Mouse (Mus musculus) forebrain, embryonic 13.5 days (tissue): Measurements from ENCODE around the gene Hyal1. TPM values are rescaled to one million over a fixed set of nuclear protein-coding genes. Genes with fewer than 3 reads are reported as not detected.

Experiments
- ATAC-seq: fragments of 200-750 bp; cut with Nextera tagmentation; 2 replicates; pipeline ENCODE4 v1.8.0; 2017
- H3K27ac ChIP-seq: fragments of 300-500 bp; sonication (generic); 2 replicates; pipeline ENCODE4 v1.5.1; 2015; ENCODE audit warnings: inconsistent platforms, mild to moderate bottlenecking, moderate library complexity
- H3K27me3 ChIP-seq: fragments of 300-500 bp; sonication (generic); 2 replicates; pipeline ENCODE4 v1.6.1; 2015; ENCODE audit warnings: mild to moderate bottlenecking, inconsistent platforms
- H3K36me3 ChIP-seq: fragments of 300-500 bp; sonication (generic); 2 replicates; pipeline ENCODE4 v1.6.1; 2015; ENCODE audit warnings: mild to moderate bottlenecking, inconsistent platforms; ENCODE audit not compliant: poor library complexity, severe bottlenecking
- H3K4me1 ChIP-seq: fragments of 300-500 bp; sonication (generic); 2 replicates; pipeline ENCODE4 v1.6.1; 2015; ENCODE audit warnings: inconsistent platforms
- H3K4me2 ChIP-seq: fragments of 300-500 bp; sonication (generic); 2 replicates; pipeline ENCODE4 v1.6.1; 2015; ENCODE audit warnings: inconsistent platforms, mild to moderate bottlenecking, moderate library complexity
- H3K4me3 ChIP-seq: fragments of 300-500 bp; sonication (generic); 2 replicates; pipeline ENCODE4 v1.5.1; 2015; ENCODE audit warnings: mild to moderate bottlenecking, inconsistent platforms
- H3K9ac ChIP-seq: fragments of 300-500 bp; sonication (generic); 2 replicates; pipeline ENCODE4 v1.6.1; 2015; ENCODE audit warnings: mild to moderate bottlenecking, inconsistent platforms
- H3K9me3 ChIP-seq: fragments of 300-500 bp; sonication (generic); replicated peaks from 2 replicates; pipeline ENCODE4 v1.6.1; 2016; ENCODE audit warnings: inconsistent platforms
- WGBS: fragments of 180-500 bp; shearing (Covaris S2); methylation state at CpG from one replicate; pipeline ENCODE4 v1.1.7; 2015; 5-methylcytosine and 5-hydroxymethylcytosine counted together
- polyA plus RNA-seq: library from polyadenylated mRNA; unstranded; fragments of >200 nt; fragmentation: Nextera tagmentation; extraction: Ambion mirVana; gene quantifications from 2 replicates; pipeline ENCODE4 v1.2.1, GENCODE M21; 2015

Gene Hyal1
- polyA plus RNA-seq, 1 experiment from 2014 or later: 8.4 TPM

DNA sequence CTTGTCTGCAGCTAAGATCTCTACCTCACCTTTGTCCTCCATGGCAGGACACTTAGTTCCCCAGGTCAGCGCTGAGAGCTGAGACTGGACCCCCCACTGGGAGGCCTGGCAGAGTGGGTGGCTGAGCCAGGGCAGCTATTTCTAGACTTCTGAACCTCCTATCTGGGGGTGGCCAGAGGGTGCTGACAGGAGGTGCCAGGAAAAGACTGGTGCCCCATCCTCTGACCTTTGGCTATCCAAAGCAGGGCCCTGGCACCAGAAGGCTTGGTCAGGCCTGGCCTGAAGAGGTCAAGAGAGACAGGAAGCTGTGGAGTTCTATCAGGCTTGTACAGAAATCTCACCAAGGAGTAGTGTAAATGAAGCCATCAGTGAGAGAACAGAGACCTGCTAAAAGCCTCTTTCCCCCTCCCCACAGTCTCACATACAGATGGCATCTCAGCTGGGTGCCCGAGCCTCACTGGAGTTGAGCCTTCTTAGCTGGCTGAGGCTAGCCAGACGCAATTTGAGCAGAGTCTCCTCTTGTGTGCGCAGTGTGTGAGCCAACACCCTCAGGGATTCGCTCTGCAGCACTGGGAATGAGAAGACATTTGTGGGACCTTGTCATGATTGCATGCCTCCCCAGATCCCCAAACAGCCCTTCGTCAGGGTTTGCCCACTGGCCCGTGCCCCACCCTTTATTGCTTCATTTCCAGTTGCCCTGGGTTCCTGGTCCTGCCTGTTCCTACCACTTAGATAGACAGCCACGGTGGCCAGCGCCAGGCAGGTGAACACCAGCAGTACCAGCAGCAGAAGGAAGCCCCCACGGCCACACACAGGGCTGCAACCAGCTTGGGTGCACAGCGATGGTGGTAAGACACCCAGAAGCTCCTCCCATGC is 16.6 kb downstream of the Hyal1 start:
- H3K9me3 ChIP-seq: no peaks in the 10 kb centered on the region
- H3K36me3 ChIP-seq: peaks cover 48% of the 10 kb centered on the region
- no peak overlapping the region for H3K9ac ChIP-seq
- H3K27ac ChIP-seq: no peak overlapping the region; the same call in 1 of the 2 replicates
- no peaks in the 10 kb centered on the region for H3K27me3 ChIP-seq
- no peak for ATAC-seq
- peaks cover 9% of the 10 kb centered on the region for H3K4me1 ChIP-seq
- no peak overlapping the region for H3K4me3 ChIP-seq
- H3K4me2 ChIP-seq: no peak overlapping the region
- WGBS: 82% methylated on average over 11 of the region's 11 CpGs

DNA sequence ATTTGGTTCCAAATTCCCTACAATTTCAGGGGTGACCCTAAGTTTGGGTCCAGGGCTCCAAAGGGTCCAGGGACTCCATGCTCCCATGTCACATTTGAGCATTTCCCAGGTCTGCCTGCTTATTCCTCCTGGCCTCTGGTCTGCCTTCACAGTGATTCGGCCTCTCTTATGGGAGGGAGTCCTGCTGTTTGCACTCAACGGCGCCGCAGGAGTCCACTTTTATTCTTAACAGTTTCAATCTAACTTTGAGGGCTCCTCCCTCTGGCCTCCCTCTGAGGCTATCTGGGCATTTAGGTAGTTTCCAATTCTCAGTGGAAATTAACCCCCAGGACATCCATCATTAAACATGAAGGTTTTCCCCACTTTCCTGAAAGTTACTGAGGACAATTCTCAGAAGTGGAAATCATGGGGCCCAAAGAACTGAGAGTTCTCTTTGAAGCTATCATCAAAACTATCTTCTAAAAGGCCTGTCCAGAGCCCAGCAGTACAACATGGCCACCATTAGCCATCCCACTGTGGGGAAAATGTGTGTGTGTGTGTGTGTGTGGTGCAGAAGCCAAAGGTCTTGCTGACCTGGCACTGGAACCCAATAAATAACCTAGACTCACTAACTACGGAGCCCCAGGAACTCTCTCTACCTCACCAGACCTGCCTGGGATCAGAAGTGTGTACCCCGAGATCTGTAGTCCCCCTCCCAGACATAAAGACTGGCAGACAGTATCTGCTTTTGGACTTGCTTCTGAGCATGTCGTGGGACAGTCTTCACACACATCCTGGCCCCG is 17.7 kb downstream of the Hyal1 start:
- Histone ChIP-seq H3K4me1 (no peaks in the 10 kb centered on the region), H3K4me3 (no peak overlapping the region), H3K9me3 (no peaks in the 10 kb centered on the region), H3K27ac (no peak overlapping the region), H3K4me2 (no peak overlapping the region), H3K9ac (no peak overlapping the region), H3K27me3 (no peaks in the 10 kb centered on the region), H3K36me3 (peaks cover 48% of the 10 kb centered on the region)
- WGBS: 71% methylated on average over 8 of the region's 8 CpGs
- ATAC-seq: no peak

DNA sequence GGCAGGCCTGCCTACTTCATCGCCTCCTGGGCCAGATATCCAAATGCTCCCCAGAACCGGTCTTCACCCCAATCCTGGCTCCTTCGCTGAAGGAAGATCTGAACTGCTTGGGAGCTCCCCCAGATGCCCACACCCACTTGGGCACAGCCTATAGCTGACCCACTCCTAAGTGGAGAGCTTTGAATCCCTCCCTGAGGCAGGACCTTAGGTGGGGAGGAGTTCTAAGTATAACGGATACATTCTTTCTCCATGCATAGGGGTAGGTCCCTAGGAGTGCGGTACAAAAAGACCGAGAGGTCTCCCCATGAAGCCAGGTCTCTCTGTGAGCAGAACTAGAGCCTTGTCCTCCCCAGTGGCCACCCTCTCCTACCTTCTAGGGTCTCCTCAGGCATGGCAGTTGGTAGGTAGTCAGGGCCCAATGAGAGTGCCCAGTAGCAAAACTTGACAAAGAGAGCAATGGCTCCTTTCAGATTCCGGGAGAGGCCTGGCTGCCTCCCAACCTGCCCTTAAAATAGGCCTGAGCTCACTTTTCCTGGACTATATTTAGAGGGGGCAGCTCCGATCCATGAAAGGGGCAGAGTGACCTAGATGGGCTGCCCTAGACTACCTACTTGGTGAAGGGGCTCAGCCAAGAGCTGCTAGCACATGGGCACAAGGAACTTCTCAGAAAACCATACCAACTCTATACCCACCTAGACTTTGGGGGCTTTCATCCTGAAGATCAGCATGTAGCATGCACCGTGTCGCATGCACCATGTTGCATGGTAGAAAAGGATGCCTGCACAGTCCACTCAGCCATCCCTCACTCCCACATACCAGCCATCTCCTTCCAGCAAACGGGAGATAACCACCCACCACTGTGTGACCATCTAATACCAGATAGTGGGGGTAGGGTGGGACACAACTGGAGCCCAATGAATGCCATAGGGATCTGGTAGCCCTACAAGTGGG is 20.2 kb downstream of the Hyal1 start:
- Histone ChIP-seq H3K9ac (no peak overlapping the region), H3K9me3 (no peaks in the 10 kb centered on the region), H3K4me3 (no peak overlapping the region), H3K36me3 (peaks cover 25% of the 10 kb centered on the region), H3K27ac (no peak overlapping the region), H3K4me2 (no peak overlapping the region), H3K4me1 (no peaks in the 10 kb centered on the region), H3K27me3 (no peaks in the 10 kb centered on the region)
- WGBS: 93% methylated on average over 11 of the region's 11 CpGs
- ATAC-seq: no peak

DNA sequence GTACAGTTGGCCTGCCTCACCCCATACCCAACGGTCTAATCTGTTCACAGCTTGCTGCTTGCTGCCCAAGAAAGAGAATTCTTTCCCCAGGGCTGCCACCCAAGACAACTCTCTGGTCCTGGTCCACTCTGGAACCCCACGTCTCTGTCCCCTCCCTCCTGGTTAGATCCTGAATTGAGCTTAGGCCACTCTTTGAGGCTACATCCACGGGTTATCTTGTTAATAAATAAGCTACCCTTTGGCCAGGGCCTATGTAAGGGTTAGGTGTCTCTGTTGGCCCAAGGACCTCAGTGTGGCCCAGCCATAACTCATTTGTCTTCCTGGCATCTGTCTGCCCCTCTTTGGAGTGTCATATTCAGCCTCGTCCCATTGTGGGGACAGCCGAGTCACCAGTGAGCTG is 21.7 kb downstream of the Hyal1 start:
- Histone ChIP-seq H3K9me3 (no peaks in the 10 kb centered on the region), H3K4me2 (no peak overlapping the region), H3K9ac (no peak overlapping the region), H3K4me1 (peaks cover 7% of the 10 kb centered on the region), H3K27me3 (no peaks in the 10 kb centered on the region), H3K27ac (no peak overlapping the region), H3K4me3 (no peak overlapping the region), H3K36me3 (peaks cover 10% of the 10 kb centered on the region)
- WGBS: 82% methylated on average over 5 of the region's 5 CpGs
- no peak for ATAC-seq

DNA sequence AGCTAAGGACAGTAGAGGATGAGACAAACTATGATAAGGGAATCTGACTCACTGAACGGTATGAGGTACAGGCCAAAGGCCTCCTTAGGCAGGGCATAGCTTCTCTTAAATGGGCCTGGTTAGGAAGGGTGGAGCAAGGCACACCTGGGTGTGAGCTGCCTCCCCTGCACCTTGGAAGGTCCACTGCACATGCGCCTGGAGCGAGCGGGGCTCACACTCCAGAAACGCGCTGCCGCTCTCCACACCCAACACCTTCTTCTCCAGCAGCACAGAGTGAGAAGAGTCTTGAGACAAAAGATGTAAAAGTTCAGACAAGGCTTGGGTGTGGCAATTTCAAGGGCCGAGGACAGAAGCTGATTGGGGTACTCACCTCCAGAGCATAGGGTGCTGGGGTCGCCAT is 22.7 kb downstream of the Hyal1 start:
- H3K9me3 ChIP-seq: no peaks in the 10 kb centered on the region
- H3K4me2 ChIP-seq: no peak overlapping the region
- 92% methylated on average over 9 of the region's 9 CpGs for WGBS
- H3K4me1 ChIP-seq: peaks cover 13% of the 10 kb centered on the region
- no peak overlapping the region for H3K9ac ChIP-seq
- no peak overlapping the region for H3K4me3 ChIP-seq
- ATAC-seq: no peak
- H3K27me3 ChIP-seq: no peaks in the 10 kb centered on the region
- H3K36me3 ChIP-seq: no peaks in the 10 kb centered on the region
- no peak overlapping the region for H3K27ac ChIP-seq

DNA sequence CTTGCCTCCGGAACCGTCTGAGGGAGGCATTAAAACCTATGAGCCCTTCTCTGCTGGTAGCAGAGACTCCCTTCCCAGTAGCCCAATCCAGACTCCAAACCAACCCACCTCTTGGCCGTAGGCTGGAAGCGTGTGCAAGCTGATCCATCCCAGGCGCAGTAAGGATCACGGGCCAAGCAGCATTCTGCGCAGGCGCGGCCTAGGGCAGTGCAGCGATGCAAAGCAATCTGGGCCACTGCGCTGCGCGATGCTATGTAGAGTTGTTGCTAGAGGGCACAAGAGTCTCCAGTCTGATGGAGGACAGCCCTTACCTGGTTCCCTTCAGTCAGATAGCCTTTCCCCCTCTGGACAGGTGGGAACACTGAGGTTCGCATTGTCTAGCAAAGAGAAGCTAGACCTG is 23.1 kb downstream of the Hyal1 start:
- no peaks in the 10 kb centered on the region for H3K27me3 ChIP-seq
- peaks cover 17% of the 10 kb centered on the region for H3K4me1 ChIP-seq
- ATAC-seq: no peak
- no peak overlapping the region for H3K9ac ChIP-seq
- WGBS: 81% methylated on average over 14 of the region's 14 CpGs
- H3K4me3 ChIP-seq: no peak overlapping the region
- H3K36me3 ChIP-seq: no peaks in the 10 kb centered on the region
- no peaks in the 10 kb centered on the region for H3K9me3 ChIP-seq
- no peak overlapping the region for H3K4me2 ChIP-seq
- H3K27ac ChIP-seq: no peak overlapping the region

DNA sequence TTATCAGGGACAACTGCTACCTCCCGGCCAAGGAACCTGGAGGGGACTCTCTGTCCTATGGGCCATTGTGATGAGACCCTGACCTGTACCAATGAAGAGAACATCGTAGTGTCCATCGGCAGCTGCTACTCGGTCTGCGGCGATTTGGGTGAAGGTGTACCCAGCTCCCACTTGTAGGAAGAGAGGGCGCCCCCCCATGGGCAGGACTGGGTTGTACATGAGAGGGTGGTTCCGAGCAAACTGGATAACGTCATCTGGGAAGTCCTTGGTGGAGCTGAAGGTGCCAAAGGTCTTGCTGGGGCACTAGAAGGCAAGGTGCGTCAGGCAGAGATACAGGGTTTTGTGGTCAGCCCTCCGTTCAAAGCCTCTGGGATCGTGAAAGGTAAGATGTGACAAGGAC is 24.0 kb downstream of the Hyal1 start:
- no peaks in the 10 kb centered on the region for H3K36me3 ChIP-seq
- 79% methylated on average over 12 of the region's 12 CpGs for WGBS
- H3K4me2 ChIP-seq: no peak overlapping the region
- no peak overlapping the region for H3K27ac ChIP-seq
- H3K4me1 ChIP-seq: peaks cover 23% of the 10 kb centered on the region
- no peak for ATAC-seq
- no peak overlapping the region for H3K9ac ChIP-seq
- H3K4me3 ChIP-seq: no peak overlapping the region
- no peaks in the 10 kb centered on the region for H3K27me3 ChIP-seq
- no peaks in the 10 kb centered on the region for H3K9me3 ChIP-seq

DNA sequence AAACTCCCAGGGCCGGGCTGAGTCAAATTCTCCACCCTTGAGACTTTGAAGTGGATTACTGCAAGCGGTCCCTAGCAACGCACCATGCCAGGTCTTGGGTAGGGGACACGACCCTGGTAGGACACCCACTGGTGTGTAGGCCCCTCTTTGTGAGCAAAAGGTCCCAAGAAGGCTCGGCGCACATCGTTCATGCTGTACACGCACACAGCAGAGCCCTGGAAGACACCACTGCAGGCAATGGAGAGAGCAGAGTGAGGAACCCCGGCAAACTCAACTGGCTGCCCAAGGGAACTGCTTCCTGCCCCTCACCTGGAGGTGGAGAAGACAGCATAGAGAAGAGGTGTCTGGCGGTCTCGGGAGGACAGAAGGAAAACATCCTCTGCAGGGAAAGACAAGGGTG is 24.5 kb downstream of the Hyal1 start:
- Histone ChIP-seq H3K4me2 (no peak overlapping the region), H3K9me3 (no peaks in the 10 kb centered on the region), H3K27ac (no peak overlapping the region), H3K4me3 (no peak overlapping the region), H3K4me1 (peaks cover 29% of the 10 kb centered on the region), H3K36me3 (no peaks in the 10 kb centered on the region), H3K27me3 (no peaks in the 10 kb centered on the region), H3K9ac (no peak overlapping the region)
- ATAC-seq: no peak
- 87% methylated on average over 11 of the region's 11 CpGs for WGBS

DNA sequence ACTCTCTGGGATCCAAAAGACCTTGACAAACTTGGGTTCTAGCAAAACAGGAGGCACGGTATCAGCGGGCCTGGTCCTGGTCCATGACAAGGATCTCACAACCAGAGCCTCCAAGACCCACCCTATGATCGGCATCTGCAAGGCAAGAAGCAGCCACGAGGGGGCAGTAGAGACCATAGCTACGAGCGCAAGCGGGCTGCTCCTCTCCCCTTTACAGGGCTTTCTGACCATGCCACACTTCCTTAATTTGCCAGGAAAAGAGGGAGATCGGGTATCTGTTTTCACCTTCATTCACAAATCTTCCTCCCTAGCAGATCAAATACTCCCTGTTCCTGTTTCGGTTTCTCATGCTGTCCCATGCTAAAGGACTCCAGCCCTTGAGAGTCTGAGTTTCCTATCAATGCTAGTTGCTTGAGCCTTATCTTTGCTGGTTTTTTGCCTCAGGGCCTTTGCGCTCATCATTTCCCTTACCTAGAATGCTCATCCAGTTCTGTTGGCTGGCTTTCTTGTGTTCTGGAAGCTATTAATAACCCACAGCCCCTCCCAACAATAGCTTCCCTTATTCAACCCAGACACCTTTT is 25.4 kb downstream of the Hyal1 start:
- H3K9me3 ChIP-seq: no peaks in the 10 kb centered on the region
- ATAC-seq: peak; percentile 72
- H3K27ac ChIP-seq: no peak overlapping the region
- H3K4me1 ChIP-seq: peaks cover 38% of the 10 kb centered on the region
- WGBS: 13% methylated on average over 10 of the region's 10 CpGs
- no peaks in the 10 kb centered on the region for H3K27me3 ChIP-seq
- no peak overlapping the region for H3K4me3 ChIP-seq
- no peak overlapping the region for H3K4me2 ChIP-seq
- H3K36me3 ChIP-seq: no peaks in the 10 kb centered on the region
- H3K9ac ChIP-seq: no peak overlapping the region; the same call in 1 of the 2 replicates

DNA sequence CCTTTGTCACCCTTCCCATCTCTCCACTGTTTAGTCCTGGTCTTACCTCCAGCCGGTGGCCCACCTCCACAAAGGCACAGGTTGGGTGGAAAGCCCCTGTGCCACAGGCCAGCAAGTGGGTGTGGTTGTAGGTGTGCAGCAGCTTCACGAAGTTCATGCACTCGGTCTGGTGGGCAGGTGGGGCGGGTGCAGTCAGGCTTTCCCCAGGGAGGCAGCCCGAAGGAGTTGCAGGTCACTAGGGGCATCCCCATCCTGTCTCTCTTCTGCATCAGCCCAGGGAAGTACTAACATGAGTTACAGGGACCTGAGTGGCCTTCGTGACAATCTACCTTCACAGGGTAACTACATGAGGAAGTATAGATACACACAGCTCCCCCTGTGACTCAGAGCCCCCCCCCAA is 26.5 kb downstream of the Hyal1 start:
- no peak for ATAC-seq
- no peaks in the 10 kb centered on the region for H3K36me3 ChIP-seq
- H3K9me3 ChIP-seq: no peaks in the 10 kb centered on the region
- no peak overlapping the region for H3K27ac ChIP-seq
- H3K4me3 ChIP-seq: no peak overlapping the region
- H3K9ac ChIP-seq: no peak overlapping the region
- no peak overlapping the region for H3K4me2 ChIP-seq
- H3K27me3 ChIP-seq: no peaks in the 10 kb centered on the region
- 87% methylated on average over 6 of the region's 6 CpGs for WGBS
- H3K4me1 ChIP-seq: peaks cover 49% of the 10 kb centered on the region

DNA sequence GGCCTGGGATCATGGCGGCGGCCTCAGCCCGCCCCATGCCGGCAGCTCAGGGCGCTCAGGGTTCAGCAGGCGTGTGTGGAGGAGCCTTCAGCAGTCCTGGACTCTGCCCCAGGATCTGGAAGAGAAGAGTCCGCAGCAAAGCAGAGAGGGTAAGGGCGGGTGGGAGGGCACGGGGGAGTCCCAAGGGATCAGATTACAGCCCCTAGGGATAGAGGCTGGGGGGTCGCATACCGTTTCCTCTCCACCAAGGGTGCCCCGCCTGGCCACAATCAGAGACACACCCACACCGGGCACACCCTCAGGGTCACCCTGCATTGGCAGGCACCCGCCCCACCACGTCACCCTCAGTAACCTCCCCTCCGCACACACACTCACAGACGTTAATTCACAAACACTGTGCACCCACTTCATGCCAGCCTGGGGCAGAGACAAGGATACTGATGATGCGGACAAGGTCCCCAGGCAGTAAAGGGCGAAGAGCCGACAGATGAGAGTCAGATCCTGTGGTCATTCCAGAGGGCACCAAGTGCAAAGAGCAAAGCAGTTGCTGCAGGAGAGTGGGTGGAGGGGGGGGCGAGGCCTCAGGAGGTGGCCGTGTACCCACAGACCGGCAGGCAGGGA is 28.4 kb downstream of the Hyal1 start:
- peaks cover 63% of the 10 kb centered on the region for H3K4me1 ChIP-seq
- 43% methylated on average over 23 of the region's 23 CpGs for WGBS
- no peak overlapping the region for H3K27ac ChIP-seq

More for the DNA sequence above, 28.4 kb downstream of the Hyal1 start:
- Histone ChIP-seq H3K4me3 (no peak overlapping the region), H3K27me3 (no peaks in the 10 kb centered on the region), H3K36me3 (no peaks in the 10 kb centered on the region), H3K4me2 (0 out of 2 replicates have a peak overlapping the region, but pooled peaks have one; percentile 10), H3K9me3 (no peaks in the 10 kb centered on the region), H3K9ac (peak overlapping the region; percentile 37; the same call in 1 of the 2 replicates)
- ATAC-seq: no peak
